Mouse (Mus musculus) cerebellum, postnatal 4 days (tissue): ENCODE results near the gene Hnf4a.

Experiments
- DNase-seq, 2 experiments: peaks; one replicate each; pipeline ENCODE4 v3.0.0; 2022; ENCODE audit warnings: low spot score in 2 of 2, mixed read lengths in 1 of 2

The Hnf4a gene

DNA sequence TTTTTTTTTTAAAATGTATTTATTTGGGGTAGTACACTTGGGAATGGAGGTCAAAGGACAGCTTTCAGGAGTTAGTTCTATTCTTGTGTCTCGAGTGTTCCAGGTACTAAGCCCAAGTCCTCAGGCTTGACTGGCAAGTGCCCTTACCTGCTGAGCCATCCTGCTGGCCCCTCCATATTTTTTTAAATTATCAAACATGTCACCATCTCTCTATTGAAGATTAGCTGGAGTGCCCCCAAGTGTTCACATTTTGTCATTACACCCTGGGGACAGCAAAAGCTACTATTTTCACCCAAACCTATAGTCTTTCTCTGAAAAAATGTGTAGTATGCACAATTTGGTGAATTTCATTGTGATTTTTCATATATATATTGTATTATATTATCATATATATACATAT is 85.5 kb downstream of the Hnf4a start:
- DNase-seq: peak in 1 of 2 experiments; percentile 48

DNA sequence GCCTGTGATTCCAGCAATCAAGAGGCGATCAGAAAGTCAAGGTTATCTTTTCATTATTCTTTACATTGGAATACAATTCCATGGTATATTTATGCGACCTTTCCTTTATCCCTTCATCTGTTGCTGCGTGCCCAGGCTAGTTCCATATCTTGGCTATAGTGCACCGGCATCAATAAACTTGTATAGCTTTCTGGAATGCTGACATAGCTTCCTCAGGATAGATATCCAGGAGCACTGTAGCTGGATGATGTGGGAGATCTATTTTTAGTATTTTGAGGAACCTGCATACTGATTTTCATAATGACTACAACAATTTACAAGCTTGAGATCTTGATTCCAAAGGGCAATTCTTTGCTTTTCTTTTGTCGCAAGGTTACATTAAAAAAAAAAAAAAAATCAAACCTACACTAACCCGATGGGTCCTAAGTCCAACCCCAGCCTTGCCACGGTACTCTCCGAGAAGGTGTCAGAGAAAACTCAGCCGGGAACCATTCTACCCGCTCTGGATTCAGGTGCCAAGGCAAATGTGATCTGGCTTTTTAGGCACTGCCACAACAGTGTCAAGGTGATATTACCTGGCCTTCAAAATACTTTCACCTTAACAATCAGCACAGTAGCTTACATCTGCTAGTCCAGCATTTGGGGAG is 87.2 kb downstream of the Hnf4a start:
- no peak for DNase-seq

DNA sequence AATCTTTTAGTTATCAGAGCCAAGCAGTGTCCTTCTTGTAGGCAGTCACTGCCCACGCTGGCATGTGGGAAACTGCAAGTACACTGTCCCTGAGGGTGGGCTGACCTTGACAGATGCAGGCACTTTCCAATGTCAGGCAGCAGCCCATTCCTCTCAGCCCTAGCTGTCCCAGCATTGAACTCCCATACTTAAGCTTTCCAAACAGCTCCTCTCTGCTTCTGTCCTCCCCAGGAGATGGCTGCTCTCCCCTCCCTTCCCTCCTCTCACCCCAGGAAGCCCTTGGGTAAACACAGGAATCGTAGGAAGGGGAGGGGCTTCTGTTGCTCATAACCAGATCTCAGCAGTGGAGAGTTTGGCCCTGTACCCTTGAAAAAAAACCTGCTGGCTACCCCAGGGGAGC is 88.5 kb downstream of the Hnf4a start:
- DNase-seq: no peak

DNA sequence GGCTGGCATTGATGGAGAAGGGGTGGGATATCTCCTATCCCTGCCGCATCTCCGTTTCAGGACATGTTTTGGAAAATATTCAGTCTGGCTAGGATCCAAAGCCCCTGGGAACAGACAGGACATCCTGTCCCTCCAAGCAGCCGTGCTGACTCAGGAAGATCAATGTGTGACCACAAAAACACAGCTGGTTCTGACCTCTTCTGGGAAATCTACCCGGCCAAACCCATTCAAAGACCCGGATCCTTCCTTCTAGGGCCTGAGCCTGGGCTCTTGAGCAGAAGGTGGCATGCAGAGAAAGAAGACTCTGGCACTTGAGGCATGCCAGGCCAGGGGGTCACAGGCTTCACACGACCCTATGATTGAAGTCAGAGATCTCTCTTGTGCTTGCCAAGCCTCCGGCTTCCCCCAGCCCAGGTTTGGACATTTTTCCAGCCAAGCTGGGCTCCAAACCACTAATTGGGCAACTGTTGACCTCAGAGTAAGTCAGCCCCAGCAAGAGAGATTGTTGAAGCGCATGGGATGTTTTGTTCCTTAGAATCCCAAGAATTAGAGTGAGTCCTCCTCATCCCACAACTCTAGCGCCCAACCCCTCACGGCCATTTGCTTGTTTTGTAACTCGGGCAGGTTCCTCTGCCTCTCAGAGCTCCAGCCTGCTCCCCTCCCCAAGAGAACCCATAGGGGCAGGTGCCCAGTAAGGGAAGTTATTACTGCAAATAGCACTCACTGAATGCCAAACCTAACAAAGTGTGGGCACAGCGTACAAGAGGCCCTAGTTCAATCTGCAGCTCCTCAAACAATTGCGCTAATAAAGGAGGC is 89.7 kb downstream of the Hnf4a start:
- DNase-seq: no peak

DNA sequence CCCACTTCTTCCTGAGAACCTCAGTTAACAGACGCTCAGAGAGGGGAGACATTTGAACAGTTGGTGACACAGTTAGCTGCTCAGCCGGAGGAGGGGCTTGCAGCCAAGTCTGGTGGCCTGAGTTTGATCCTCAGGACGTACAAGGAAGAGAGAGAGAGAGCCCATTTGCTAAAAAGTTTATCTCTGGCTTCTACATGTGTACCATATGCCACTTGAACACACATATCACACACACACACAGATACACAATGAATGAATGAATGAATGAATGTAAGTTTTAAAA is 90.2 kb downstream of the Hnf4a start:
- DNase-seq: no peak

DNA sequence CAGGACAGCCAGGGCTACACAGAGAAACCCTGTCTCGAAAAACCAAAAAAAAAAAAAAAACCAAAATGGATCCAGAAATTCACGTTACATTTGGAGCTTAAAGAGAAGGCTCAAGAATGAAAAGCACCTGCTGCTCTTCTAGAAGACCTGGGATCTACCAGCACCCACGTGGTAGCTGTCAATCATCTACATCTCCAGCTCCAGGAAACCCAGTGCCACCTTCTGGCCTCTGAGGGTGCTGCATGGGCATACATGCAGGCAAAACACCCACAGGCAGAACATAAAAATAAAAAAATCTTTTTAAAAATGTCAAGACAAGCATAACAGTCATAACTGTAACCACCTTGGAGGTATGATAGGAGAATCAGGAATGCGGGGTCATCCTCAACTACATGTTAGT is 91.1 kb downstream of the Hnf4a start:
- DNase-seq: peak in 1 of 2 experiments; percentile 52

DNA sequence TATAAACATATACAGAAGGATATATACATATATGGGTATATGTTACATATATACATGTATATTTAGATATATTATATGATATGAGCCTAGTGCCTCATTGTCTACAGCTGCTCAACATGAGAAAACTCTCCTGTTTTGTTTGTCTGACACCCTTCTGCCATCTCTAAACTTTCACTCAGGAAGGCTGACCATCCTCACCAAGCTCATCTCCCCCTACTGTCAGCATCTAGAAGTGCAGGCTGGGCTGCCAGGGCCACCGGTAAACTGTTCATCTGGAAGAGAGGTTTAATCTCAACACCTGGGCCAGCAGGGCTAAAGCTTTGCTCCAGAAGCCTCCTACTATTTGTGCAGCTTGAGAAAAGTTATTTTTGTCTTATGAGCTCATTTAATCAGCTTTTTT is 92.6 kb downstream of the Hnf4a start:
- DNase-seq: peak; percentile 46 to 64

DNA sequence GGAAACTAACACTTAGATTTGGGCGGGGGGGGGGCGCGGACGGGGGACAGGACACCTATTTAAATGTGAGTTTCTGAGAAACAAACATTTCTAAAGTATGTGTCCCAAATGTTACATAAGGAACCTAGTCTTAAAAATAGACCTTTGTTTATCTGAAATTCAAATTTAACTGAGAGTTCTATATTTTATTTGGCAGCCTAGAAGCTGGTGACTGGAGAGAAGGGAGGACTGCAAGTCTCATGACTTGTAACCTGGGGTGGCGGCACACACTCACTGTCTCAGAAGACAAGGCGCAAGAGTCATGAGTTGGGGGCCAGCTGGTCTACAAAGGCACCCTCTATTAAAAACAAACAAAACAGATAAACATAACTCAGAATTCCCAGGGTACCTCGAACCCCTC is 94.5 kb downstream of the Hnf4a start:
- no peak for DNase-seq

DNA sequence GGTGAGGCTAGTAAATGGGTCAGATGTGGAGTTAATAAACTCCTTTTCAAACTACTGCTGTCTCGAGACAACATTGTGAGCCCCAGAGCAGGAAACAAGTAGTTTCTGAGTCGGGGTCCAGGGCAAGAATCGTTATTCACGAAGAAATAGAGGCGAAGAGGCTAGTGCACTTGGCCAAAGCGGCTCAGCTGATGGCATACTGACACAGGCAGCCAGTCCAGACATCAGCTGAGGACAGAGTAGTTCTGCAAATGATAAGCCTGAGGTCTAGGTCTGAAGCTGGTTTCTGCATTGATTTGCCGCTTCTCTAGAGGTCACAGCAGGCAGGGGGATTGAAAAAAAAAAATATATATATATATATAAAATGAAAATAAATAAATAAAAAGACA is 95.1 kb downstream of the Hnf4a start:
- no peak for DNase-seq

DNA sequence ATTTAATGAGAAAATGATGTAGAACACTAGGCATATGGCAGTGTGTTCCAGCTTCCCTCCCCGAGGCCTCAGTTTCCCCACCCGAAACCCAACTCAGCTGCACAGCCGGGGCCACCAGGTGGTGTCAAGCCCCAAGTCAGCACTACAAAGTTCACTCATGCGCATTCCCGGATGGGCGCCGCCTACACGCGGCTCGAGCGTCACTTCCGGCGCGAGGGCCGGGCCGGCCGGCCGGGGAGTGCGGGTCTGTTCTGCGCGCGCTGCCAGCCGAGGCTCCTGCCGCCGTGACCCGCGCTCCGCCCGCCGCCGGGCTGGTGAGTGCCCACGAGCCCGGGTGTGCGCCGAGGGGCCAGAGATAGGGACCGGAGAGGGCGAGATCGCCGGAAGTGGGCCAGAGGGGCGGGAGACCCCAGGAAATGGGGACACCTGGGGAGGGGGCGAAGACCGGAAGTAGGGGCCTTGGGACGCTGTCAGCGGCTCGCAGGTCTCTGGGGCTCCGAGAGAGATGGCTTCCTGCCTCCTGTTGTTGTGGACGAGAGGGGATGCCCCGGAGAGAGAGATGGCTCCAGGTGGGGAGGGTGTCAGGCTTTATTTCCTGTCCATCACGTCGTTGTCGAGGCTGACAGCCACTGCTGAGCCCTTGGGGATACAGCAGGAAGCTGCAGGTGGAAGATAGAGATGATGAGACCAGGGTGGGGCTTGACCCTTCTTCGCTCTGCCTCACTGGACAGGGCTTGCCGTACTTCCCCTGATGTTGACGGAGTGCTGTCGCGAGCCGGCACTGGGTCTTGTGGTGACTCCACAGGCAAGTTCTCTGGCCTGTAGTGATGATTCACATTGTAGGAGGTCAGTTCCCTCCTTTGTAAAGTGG is 95.7 kb downstream of the Hnf4a start, which contains the start of gene Ttpal:
TSS of gene Ttpal (plus strand) at position 214 of the 871 bp plus-strand sequence.
- peak; percentile 75 to 85 for DNase-seq

DNA sequence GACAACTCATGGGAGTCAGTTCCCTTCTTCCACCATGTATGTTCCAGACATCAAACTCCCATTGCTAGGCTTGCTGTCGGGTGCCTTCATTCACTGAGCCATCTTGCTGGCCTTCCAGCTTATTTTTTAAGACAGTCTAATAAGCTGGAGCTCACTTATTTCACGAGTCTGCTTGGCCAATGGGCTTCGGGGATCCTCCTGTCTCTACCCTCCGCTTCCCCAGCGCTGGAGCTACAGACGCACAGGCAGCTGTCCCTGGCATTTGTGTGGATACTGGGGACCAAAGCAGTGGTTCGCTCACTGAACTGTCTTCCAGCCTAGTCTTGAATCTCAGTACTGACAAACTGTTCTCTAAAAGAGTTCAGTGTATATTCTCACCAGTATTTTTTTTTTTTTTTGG is 99.6 kb downstream of the Hnf4a start:
- DNase-seq: no peak

DNA sequence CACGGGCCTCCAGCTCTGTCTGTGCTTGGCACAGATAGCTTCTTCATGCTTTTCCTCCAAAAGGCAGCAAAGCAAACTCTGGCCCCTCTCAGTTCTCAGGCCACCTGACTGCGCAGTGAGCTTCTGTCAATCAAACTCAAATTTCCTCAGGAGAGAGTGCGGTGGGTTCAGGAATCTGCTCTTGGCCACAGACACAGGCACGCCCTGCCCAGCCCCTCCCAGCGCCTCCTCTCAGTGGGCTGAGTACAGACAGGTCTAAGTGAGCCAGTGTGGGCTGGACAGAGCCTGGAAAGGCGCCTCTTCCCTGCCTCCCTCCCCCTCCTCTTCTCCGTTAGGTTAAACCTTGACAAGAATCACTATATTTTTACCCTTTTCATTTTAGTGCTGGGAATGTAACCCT is 101.4 kb downstream of the Hnf4a start:
- DNase-seq: no peak

DNA sequence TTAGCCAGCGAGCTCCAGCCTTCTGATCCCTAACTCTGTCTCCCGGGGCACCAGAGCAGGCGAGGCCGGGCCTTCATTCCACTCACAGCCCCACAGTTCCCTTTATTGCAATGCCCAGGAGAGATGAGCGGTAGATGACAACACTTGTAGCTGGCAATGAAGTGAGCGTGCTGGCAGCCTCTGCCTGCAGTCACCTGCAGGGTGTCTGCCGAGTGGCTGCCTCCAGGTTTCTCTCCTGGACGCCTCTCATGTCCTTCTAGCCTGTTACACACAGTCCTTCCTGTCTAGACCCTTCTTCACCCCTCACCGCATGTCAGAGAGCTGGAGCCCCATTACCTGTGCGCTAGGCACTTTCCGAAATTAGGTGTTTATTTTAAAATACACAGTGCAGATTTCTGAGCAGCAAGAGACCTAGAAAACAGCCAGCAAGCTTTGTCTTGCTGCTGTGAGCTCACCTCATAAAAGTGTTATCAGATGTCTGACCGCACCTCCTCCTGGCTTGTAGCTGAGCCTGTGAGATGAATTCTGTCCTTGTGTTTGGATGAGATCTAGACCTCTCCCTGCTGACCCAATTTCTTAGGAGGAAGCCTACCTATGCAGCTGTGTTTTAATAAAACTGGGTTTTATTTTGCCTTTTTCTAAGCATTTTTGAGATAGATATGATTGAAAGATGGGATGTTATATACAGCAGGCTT is 102.8 kb downstream of the Hnf4a start:
- no peak for DNase-seq

DNA sequence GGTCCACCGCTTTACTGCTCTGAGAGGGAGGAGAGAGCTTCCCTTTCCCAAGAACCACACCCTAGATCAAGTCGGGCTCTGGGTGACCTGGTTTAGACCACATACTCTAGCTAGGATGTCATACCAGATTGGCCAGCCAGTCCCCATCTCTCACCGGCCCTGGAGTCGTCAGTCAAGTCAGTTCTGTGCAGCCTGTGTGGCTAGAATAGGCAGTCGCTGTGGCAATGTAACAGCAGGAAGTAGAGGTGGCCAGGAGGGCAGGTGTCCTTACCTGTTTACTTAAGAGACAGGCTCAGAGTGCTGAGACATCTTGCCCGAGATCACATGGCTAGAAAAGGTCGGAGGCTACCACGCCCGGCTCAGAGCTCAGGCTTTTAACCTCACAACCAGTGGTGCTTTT is 104.6 kb downstream of the Hnf4a start:
- no peak for DNase-seq

DNA sequence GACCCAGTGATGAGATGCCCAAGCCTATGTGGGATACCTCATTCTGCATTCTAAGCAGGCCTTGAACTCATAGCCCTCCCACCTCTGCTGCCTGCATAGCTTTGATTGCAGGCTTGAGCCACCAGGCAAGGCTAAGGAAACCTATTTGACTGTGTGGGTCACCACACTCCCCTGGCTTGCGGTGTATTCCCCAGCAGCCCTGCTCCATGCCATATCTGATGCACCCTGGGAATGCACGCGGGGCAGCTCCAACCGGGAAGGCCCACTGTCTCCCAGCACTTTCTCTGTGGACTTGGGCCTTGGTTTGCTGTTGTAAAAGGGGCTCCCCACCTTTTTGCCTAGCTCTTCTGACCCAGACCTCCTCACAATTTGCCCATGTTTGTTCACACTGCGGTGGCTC is 106.6 kb downstream of the Hnf4a start:
- DNase-seq: no peak

DNA sequence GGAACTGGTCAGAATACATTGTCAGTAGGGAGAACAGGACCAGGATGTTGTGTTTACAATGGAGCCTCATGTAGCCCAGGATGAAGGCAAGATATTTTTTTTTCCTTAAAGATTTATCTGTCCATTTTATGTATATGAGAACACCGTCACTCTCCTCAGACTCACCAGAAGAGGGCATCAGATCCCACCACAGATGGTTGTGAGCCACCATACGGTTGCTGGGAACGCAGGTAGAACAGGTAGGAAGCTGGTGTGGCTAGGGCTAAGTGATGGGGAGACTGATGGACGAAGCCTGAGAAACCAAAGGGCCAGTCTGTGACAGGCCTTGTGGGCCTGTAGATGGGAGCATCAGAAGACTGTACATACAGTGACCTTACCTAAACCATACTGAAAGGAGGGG is 107.4 kb downstream of the Hnf4a start:
- DNase-seq: no peak

DNA sequence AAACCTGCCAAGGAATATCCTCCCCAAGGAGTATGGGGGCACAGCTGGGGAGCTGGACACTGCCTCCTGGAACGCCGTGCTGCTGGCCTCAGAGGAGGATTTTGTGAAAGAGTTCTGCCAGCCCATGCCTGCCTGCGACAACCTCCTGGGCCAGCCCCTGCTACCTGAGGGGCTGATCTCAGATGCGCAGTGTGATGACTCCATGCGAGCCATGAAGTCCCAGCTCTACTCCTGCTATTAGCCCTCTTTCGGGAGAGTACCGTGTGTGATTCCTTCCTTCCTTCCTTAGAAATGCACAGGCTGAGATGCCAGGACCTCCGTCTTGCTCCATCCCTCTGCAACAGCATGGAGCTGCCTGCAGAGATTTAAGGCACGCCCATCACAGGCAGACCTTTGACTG is 108.8 kb downstream of the Hnf4a start:
- no peak for DNase-seq

DNA sequence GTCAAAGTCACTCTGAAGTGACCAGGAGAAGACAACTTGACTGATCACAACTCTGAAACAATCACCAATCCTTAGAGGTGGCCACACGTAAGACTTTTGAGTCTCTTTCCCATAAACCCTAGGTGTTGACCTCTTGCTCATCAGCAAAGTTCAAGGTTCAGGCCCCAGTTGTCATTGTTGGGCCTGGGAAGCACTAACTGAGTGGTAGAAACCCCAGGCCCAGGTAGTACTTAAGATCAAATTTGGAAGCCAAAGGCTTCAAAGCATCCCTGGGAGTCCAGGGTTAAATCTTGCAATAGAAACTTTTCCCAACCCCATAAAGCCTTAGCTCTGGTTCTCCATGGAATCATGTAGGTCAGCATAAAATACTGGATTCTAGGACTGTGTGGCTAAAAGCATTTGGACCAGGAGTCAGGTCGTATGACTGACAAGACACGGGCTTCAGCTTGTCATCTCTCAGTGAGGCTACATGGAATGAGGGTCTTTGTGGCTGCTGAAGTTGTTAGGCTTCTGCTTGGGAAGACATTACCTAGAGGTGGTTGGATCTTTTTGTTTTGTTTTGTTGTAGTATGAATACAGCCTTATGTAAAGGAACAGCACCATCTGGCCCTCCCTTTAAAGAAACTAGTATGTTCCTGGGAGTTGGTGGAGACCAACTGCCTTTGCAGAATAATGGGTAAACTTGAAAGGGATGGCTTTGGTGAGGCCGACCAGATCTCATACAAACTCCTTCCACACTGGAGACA is 109.5 kb downstream of the Hnf4a start:
- no peak for DNase-seq

DNA sequence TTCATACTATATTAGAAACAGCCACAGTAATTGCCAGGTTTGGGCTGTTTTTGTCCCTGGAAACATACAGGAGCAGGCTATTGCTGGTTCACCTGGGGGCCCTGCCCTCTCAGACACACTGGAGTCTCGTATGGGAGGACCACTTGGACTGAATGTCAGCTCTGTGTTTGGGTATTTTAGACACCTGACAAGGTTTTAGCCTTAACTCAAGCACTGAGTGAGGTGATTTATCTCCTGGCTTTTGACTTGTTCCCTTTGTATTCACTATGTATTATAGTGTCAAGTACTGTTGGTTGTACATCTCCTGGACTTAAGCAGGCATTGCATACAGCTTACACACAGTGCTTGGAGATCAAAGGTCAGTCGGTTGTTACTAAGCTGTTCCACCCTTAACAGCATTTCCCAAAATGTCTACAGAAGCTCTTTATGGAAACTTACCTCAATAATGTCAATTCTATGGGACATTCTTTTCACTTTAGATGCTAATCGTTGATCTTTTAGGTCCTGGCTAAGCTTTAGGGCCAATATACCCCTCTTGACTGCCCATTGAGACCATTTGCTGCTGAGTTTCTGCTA is 110.1 kb downstream of the Hnf4a start:
- no peak for DNase-seq

DNA sequence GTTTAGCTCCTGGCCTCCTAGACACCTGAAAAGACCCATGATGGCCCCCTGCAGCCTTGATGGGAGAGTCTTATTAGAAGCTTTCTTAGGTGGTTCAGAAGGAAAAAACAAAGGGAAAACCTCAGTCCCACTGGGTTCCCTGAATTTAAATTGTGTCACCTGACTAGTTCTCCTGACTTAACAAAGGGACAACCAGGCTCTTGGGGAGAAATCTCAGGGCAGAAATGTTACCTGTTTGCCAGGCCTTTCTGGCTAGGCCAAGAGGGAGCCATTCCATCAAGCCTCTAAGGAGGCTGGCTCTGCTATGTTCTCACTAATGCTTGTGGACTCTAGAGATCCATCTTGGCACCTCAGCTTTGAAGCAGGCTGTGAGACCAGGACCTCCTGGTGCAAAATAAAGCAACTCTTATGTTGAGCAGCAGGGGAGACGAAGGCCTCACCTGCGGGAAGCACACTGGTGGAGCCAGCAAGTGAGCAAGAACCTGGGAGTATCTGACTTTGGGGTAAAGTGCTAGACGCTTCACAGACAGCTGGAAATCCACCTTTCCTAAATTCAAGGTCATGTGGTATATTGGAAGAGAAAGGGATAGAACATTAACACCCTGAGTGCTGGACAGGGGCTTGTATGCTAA is 110.7 kb downstream of the Hnf4a start:
- DNase-seq: no peak

DNA sequence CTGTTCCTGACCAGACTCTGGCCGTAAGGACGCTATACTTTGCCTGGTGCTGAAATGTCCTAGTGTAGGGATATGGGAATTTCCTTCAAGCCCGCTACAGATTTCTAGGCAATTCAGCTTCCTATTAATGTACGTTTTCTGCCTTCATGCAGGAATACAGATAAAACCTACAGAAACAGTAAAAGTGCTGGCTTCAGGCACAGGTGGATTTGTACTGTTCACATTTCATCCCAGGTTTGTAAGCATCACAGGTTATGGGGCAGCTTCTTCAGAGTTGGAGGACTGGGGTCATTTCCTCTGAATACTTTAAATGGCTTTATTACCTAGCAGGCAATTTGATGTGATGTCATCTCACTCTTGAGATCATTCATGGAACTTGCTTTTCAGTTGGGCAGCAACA is 111.3 kb downstream of the Hnf4a start:
- DNase-seq: no peak
